Mouse (Mus musculus) embryonic facial prominence, embryonic 11.5 days (tissue): ENCODE measurements around the gene Tfpi. TPM values are rescaled to one million over a fixed set of nuclear protein-coding genes. Genes with fewer than 3 reads are reported as not detected.
A peak's percentile ranks its signal among the peaks of the same experiment; 100 is the strongest.
"Not testable (repeated sequence)": the region's sequence is repeated elsewhere in the genome, so short reads cannot be mapped to it uniquely, and the experiment has no call there.

Experiments
- ATAC-seq: fragments of 200-750 bp; cut with Nextera tagmentation; replicated peaks from 2 replicates; pipeline ENCODE4 v1.8.0; 2017; ENCODE audit warnings: low read depth; ENCODE audit not compliant: insufficient number of reproducible peaks, low FRiP score, low TSS enrichment
- DNase-seq: peaks from one replicate; pipeline ENCODE4 v3.0.0-alpha.2; 2015; ENCODE audit warnings: low spot score
- H3K27ac ChIP-seq: fragments of 300-500 bp; sonication (generic); replicated peaks from 2 replicates; pipeline ENCODE4 v1.5.1; 2014; ENCODE audit warnings: mild to moderate bottlenecking, low read depth, low read length, control low read depth
- H3K27me3 ChIP-seq: fragments of 300-500 bp; sonication (generic); 2 replicates; pipeline ENCODE4 v1.6.1; 2014; ENCODE audit warnings: mild to moderate bottlenecking, low read length, moderate library complexity, mixed read lengths; ENCODE audit not compliant: control insufficient read depth, insufficient read depth
- H3K36me3 ChIP-seq: fragments of 300-500 bp; sonication (generic); replicated peaks from 2 replicates; pipeline ENCODE4 v1.6.1; 2014; ENCODE audit warnings: low read depth, mild to moderate bottlenecking, low read length, moderate library complexity, mixed read lengths; ENCODE audit not compliant: control insufficient read depth, insufficient read depth
- H3K4me1 ChIP-seq: fragments of 300-500 bp; sonication (generic); 2 replicates; pipeline ENCODE4 v1.6.1; 2014; ENCODE audit warnings: low read length, mixed read lengths; ENCODE audit not compliant: control insufficient read depth, insufficient read depth
- H3K4me2 ChIP-seq: fragments of 300-500 bp; sonication (generic); 2 replicates; pipeline ENCODE4 v1.6.1; 2014; ENCODE audit warnings: low read depth, mild to moderate bottlenecking, control low read depth, low read length, moderate library complexity
- H3K4me3 ChIP-seq: fragments of 300-500 bp; sonication (generic); 2 replicates; pipeline ENCODE4 v1.5.1; 2014; ENCODE audit warnings: low read depth, low read length, control low read depth
- H3K9ac ChIP-seq: fragments of 300-500 bp; sonication (generic); replicated peaks from 2 replicates; pipeline ENCODE4 v1.6.1; 2014; ENCODE audit warnings: mild to moderate bottlenecking, control low read depth, low read length
- H3K9me3 ChIP-seq: fragments of 300-500 bp; sonication (generic); replicated peaks from 2 replicates; pipeline ENCODE4 v1.6.1; 2016; ENCODE audit warnings: mild to moderate bottlenecking, low read length, inconsistent platforms, mixed read lengths; ENCODE audit not compliant: control insufficient read depth
- WGBS: fragments of 180-500 bp; shearing (Covaris S2); extraction: QIAGEN DNeasy Blood & Tissue Kit; methylation state at CpG from one replicate; pipeline ENCODE4 v1.1.7; 2014; 5-methylcytosine and 5-hydroxymethylcytosine counted together
- polyA plus RNA-seq: library from polyadenylated mRNA; unstranded; fragments of >200 nt; fragmentation: Nextera tagmentation; extraction: Ambion mirVana; gene quantifications from 2 replicates; pipeline ENCODE4 v1.2.1, GENCODE M21; 2014

Tfpi gene
- polyA plus RNA-seq, 1 experiment from 2014 or later = 20.8 TPM

DNA sequence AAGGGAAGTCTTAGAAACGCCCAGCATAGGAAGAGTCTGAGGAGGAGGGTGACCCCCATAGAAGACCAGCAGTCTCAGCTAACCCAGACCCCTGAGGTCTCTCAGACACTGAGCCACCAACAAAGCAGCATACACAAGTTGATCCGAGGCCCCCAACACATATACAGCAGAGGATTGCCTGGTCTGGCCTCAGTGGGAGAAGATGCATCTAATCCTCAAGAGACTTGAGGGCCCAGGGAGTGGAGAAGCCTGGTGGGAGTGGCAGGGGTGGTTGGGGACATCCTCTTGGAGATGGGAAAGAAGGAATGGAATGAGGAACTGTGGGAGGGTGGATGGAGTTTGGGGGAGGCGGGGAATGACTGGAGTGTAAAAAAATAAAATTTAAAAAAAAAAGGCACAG is 36.7 kb upstream of the Tfpi start:
- H3K9me3 ChIP-seq = no peaks in the 10 kb centered on the region
- no peak overlapping the region for H3K4me2 ChIP-seq
- no peaks in the 10 kb centered on the region for H3K36me3 ChIP-seq
- H3K9ac ChIP-seq = no peak overlapping the region
- no peak overlapping the region for H3K27ac ChIP-seq
- no peaks in the 10 kb centered on the region for H3K27me3 ChIP-seq
- H3K4me3 ChIP-seq = no peak overlapping the region
- ATAC-seq (no peak), DNase-seq (no peak)
- no peaks in the 10 kb centered on the region for H3K4me1 ChIP-seq
- WGBS = 83% methylated on average over 3 of the region's 3 CpGs

DNA sequence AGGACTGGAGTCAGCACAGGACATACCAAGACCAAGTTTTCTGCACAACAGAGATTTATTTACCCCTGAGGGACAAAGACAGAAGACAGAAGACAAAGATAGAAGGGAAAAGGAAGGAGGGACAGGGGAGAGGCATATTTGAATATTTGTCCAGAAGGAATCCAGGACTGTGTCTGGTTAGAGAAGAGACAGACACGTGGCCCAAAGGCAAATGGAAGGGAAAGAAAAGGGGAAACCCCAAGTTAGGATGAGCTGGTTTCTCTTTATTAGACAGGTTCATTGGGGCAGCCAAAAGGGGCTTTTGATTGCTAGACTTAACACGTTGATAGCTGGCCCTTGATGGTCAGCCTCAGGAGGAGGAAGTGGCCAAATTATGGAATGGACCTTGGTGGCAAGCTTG is 34.9 kb upstream of the Tfpi start:
- no peaks in the 10 kb centered on the region for H3K36me3 ChIP-seq
- H3K4me1 ChIP-seq = no peaks in the 10 kb centered on the region
- H3K9ac ChIP-seq = no peak overlapping the region
- H3K4me3 ChIP-seq = no peak overlapping the region
- H3K27ac ChIP-seq = no peak overlapping the region
- 71% methylated on average over 2 of the region's 2 CpGs for WGBS
- ATAC-seq = no peak
- no peak for DNase-seq
- H3K4me2 ChIP-seq = no peak overlapping the region
- no peaks in the 10 kb centered on the region for H3K27me3 ChIP-seq
- H3K9me3 ChIP-seq = no peaks in the 10 kb centered on the region

DNA sequence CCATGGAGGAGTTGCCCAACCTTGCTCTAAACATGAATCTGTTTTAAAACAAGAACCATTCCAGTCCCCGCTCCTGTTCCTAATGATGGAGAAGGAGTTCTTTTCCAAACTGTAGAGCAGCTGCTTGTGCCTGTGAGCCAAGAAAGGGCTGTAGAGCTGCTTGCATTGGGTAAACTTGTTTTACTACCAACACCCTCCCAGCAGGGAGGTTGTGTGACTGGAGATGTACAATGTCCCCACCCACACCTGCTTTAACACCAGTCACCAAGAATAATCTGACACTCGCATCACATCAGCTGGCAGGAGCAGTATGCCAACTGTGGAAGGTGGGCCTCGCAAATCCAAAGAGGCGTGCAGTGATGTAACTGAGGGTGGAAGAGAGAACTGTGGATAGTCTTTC is 34.5 kb upstream of the Tfpi start:
- H3K4me3 ChIP-seq = no peak overlapping the region
- no peaks in the 10 kb centered on the region for H3K36me3 ChIP-seq
- no peaks in the 10 kb centered on the region for H3K4me1 ChIP-seq
- ATAC-seq (no peak), DNase-seq (no peak)
- H3K4me2 ChIP-seq = no peak overlapping the region
- H3K9me3 ChIP-seq = no peaks in the 10 kb centered on the region
- H3K9ac ChIP-seq = no peak overlapping the region
- WGBS = 97% methylated on average over 4 of the region's 4 CpGs
- H3K27ac ChIP-seq = no peak overlapping the region
- H3K27me3 ChIP-seq = no peaks in the 10 kb centered on the region

DNA sequence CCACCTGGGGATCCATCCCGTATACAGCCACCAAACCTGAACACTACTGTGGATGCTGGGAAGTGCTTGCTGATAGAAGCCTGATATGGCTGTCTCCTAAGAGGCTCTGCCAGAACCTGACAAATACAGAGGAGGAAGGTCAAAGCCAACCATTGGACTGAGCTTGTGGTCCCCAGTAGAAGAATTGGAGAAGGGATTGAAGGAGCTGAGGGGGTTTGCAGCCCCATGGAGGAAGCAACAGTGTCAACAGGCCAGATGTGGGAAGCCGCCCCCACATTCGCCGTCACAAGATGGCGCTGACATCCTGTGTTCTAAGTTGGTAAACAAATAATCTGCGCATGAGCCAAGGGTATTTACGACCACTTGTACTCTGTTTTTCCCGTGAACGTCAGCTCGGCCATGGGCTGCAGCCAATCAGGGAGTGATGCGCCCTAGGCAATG is 28.4 kb upstream of the Tfpi start:
- not testable (repeated sequence) for H3K4me2 ChIP-seq, H3K4me1 ChIP-seq, H3K27ac ChIP-seq, H3K36me3 ChIP-seq, H3K9ac ChIP-seq, H3K4me3 ChIP-seq, H3K27me3 ChIP-seq, DNase-seq, H3K9me3 ChIP-seq
- ATAC-seq = peak; percentile 62
- 47% methylated on average over 5 of the region's 11 CpGs for WGBS

DNA sequence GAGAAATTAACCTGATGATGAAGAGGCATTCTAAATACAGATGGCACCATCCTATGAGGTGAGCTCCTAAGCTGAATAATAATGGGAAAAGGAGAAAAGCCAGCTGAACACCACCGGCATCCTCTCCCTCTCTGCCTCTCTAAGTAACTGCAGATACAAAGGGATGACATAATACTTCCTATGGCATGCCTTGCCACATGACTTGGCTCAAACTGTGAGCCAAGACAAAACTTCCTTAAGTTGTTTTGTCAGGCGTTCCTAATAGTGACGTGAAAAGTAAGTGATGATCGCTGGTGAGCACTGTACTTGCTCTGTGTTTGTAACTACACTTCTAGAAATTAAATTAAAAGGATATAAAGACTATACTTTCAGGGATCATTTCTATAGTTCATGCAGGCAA is 27.7 kb upstream of the Tfpi start:
- Histone ChIP-seq H3K9ac (no peak overlapping the region), H3K4me1 (no peaks in the 10 kb centered on the region), H3K27ac (no peak overlapping the region), H3K4me3 (no peak overlapping the region), H3K36me3 (no peaks in the 10 kb centered on the region), H3K9me3 (no peaks in the 10 kb centered on the region), H3K4me2 (no peak overlapping the region), H3K27me3 (no peaks in the 10 kb centered on the region)
- 73% methylated on average over 4 of the region's 4 CpGs for WGBS
- ATAC-seq (no peak), DNase-seq (no peak)

DNA sequence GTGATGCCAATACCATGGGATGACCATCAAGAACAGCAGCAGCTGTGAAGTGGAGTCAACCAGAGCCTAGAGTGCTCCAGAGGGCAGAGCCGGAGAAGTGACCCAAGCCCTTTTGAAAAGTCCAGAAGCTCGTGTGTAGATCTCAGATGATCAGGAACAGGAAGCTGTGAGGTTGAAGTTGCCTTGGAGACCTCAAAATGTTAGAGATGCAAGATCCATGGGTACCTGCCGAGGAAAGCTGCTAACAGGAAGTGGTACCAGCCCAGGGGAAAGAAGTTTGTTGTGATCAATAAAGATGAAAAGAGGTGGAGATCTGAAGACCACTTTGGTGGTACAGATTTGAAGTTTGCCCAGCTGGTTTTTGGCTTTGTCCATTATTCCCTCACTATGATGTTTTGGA is 22.3 kb upstream of the Tfpi start:
- no peak overlapping the region for H3K27ac ChIP-seq
- WGBS = 68% methylated on average over 3 of the region's 3 CpGs

DNA sequence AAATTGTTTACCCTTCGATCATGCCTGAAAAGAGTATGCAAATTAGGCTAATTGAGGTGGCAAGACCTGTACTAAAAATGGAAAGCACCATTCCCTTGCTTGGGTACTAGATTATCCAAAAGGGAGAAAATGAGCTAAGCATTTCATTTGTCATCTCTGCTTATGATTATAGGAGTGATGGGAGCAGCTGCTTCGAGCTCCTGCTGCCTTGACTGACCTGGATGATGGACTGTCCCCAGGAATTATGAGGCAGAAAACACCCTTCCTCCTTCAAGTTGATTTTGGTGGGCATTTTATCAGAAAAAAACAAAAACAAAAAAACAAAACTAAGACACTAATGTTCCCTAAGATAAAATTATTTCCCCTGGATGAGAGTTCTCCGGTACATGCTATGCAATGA is 18.5 kb upstream of the Tfpi start:
- DNase-seq (no peak), ATAC-seq (no peak)
- Histone ChIP-seq H3K27ac (no peak overlapping the region), H3K4me1 (no peaks in the 10 kb centered on the region), H3K4me3 (no peak overlapping the region), H3K36me3 (no peaks in the 10 kb centered on the region), H3K9ac (no peak overlapping the region), H3K9me3 (no peaks in the 10 kb centered on the region), H3K27me3 (no peaks in the 10 kb centered on the region), H3K4me2 (no peak overlapping the region)
- 87% methylated on average over 3 of the region's 3 CpGs for WGBS

More for the DNA sequence above, 22.3 kb upstream of the Tfpi start:
- no peaks in the 10 kb centered on the region for H3K4me1 ChIP-seq
- no peak for DNase-seq
- H3K9me3 ChIP-seq = no peaks in the 10 kb centered on the region
- no peak for ATAC-seq
- no peak overlapping the region for H3K4me3 ChIP-seq
- H3K36me3 ChIP-seq = no peaks in the 10 kb centered on the region
- no peaks in the 10 kb centered on the region for H3K27me3 ChIP-seq
- H3K4me2 ChIP-seq = no peak overlapping the region
- H3K9ac ChIP-seq = no peak overlapping the region

DNA sequence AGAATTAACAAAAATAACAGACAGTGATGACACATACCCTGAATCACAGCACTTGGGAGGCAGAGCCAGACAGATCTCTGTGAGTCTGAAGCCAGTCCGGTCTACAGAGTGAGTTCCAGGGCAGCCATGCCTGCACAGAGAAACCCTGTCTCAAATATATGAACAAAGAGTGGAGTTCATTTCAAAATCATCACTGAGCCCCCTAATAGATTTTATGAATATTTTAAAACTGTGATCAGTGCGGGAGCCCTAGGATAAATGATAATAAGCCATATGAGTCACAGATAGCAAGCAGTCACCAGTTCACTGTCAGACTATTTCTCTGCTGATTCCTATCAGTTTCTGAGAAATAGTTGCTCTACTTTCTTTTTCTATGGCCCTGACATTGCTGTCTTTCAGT is 17.1 kb upstream of the Tfpi start:
- Histone ChIP-seq H3K9me3 (no peaks in the 10 kb centered on the region), H3K27ac (no peak overlapping the region), H3K4me1 (no peaks in the 10 kb centered on the region), H3K4me2 (no peak overlapping the region), H3K4me3 (no peak overlapping the region), H3K27me3 (no peaks in the 10 kb centered on the region), H3K9ac (no peak overlapping the region), H3K36me3 (no peaks in the 10 kb centered on the region)
- DNase-seq (no peak), ATAC-seq (no peak)
- 83% methylated on average over 2 of the region's 2 CpGs for WGBS
